Mouse (Mus musculus) T-helper 17 cell (primary cell): ENCODE data around the gene Dlg4.

Experiments used
- in situ Hi-C, 2 experiments: fragments of 300-600 bp; cut with MboI, MseI; formaldehyde crosslinking; loops; 1 replicate in 1 of 2; 2 replicates in 1 of 2; pipeline ENCODE4 v1.15.1; 2025; ENCODE audit warnings: high pct_unique_total_duplicates in 2 of 2

The Dlg4 gene

GRCm38 (mm10) chr11:69995391-69995960, 21.3 kb upstream of the Dlg4 start, which contains the start of gene Phf23:
Phf23 (plus strand) TSS chr11:69995777.
- in situ Hi-C loops = loop anchor here in 1 of 2 experiments (10.0 kb wide), 2 partner anchors 581 to 659 kb away; partner anchors contain the start of genes Eno3, Kdm6b and Pfn1

- in situ Hi-C loops = loop anchor here in 1 of 2 experiments (10.0 kb wide), 2 partner anchors 582 to 658 kb away; partner anchors contain the start of genes Eno3, Kdm6b and Pfn1
Measured at GRCm38 (mm10) chr11:69996161-69997061, 20.3 kb upstream of the Dlg4 start.

DNA sequence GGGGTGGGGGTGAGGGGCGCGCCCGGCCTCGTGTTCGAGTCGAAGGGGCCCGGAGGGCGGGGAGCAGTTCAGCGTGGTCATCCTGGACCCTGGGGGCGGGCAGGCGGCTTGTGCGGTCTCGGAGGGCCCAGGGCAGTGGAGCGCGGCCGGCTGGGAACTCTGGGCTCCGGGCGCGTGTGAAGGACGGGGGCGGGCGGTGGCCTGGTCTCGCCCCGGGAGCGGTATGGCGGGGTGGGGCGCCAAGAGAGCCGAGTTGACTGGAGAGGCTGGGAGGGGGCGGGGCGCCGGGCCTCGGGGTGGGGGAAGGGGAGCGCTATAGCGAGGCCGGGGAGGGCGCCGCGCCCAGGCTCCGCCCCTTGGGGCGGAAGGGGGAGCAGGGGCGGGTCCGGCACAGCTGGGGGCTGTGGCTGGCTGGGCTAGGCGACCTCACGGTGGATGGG, 19.7 kb upstream of the Dlg4 start:
- in situ Hi-C loops = loop anchor here in 1 of 2 experiments (10.0 kb wide), 2 partner anchors 582 to 658 kb away; partner anchors contain the start of genes Eno3, Kdm6b and Pfn1

DNA sequence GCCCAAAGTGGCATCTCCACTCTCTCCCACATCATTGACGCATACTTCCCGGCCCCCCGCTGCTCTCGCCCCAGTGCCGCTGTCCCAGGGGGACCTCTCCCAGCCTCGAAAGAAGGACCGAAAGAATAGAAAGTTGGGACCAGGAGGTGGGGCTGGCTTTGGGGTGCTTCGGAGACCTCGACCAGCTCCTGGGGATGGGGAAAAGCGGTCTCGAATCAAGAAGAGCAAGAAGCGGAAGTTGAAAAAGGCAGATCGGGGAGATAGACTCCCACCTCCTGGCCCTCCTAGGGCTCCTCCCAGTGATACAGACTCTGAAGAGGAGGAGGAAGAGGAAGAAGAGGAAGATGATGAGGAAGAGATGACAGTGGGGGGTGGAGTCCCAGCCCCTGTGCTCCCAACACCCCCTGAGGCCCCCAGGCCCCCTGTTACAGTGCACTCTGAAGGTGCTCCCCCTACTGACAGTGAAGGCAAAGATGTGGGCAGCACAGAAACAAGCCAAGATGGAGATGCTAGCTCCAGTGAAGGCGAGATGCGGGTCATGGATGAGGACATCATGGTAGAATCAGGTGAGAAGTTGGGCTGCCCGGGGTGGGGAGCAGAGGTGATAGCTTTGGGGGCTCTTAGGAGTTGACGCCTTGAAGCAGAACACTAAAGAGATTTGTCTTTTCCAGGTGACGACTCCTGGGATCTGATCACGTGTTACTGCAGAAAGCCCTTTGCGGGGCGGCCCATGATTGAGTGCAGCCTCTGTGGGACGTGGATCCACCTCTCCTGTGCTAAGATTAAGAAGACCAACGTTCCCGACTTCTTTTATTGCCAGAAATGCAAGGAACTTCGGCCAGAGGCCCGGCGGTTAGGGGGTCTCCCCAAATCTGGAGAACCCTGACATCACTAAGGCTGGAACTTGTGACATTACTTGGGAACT, 17.9 kb upstream of the Dlg4 start:
- in situ Hi-C loops = loop anchor here in 1 of 2 experiments (10.0 kb wide), 2 partner anchors 584 to 656 kb away; partner anchors contain the start of genes Eno3, Kdm6b and Pfn1

DNA sequence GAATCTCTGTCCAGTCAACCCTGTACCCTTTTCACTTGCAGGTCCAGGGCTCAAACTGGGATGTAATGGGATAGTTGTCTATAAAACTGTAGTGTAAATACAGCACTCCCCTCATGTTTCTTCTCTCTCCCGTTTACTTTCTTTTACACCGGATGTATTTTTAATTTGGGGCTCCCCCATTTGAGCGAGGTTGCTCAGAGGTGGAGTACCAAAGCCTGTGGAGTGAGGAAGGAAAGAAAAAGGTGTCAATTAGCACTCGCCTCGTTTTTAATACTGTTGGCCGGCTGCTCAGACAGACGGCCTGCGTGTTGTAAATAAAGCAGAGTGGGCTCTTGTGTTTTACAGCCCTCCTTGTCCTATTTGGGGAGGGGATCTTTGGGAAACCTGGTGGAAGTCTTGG, 17.1 kb upstream of the Dlg4 start:
- in situ Hi-C loops = loop anchor here in 1 of 2 experiments (10.0 kb wide), 2 partner anchors 585 to 655 kb away; partner anchors contain the start of genes Eno3, Kdm6b and Pfn1

GRCm38 (mm10) chr11:70000396-70000898, 16.3 kb upstream of the Dlg4 start, which contains the start of gene Dvl2:
Dvl2 (plus strand) TSS chr11:70000595.
- in situ Hi-C loops = no loop called here

GRCm38 (mm10) chr11:70001159-70001558, 15.6 kb upstream of the Dlg4 start:
- in situ Hi-C loops = no loop called here

DNA sequence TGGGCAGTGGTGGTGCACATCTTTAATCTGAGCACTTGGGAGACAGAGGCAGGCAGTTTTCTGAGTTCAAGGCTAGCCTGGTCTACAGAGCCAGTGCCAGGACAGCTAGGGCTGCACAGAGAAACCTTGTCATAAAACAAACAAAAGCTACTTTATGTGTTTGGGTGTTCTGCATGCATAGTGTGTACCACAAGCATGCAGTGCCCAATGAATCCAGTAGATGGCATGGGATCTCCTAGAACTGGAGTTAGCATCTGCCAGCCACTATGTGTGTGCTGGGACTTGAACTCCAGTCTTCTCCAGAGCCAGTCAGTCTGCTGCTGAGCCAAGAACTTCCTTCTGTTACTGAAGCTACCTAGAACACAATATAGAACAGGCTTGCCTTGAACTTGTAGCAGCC, 14.9 kb upstream of the Dlg4 start:
- in situ Hi-C loops = no loop called here

DNA sequence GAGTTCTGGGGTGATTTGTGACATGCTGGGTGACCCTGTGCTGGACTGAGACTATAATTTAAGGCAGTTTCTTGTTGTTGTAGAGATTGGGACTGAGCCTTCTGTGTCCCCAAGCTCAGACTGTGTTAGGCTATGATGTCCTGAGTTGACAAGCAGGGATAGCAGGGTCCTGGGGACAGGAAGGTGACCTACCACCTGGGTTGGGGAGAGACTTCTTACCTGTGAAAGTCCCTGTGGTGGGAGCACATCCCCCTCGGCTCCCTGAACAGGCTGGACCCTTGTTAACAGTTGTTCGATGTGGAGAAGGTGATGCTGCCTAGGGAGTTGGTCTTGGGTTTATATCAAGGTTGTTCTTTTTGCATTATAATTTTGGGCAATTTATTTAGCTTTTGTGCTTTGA, 14.3 kb upstream of the Dlg4 start:
- in situ Hi-C loops = no loop called here

GRCm38 (mm10) chr11:70005521-70005920, 11.2 kb upstream of the Dlg4 start:
- in situ Hi-C loops = no loop called here

- in situ Hi-C loops = loop anchor here in 1 of 2 experiments (10.0 kb wide), 1 partner anchor 905 kb away; no protein-coding TSS in a partner anchor
Measured at GRCm38 (mm10) chr11:70010033-70010432, 6.7 kb upstream of the Dlg4 start.

- in situ Hi-C loops = loop anchor here in 1 of 2 experiments (10.0 kb wide), 1 partner anchor 906 kb away; no protein-coding TSS in a partner anchor
Measured at GRCm38 (mm10) chr11:70010548-70010947, 6.2 kb upstream of the Dlg4 start.

DNA sequence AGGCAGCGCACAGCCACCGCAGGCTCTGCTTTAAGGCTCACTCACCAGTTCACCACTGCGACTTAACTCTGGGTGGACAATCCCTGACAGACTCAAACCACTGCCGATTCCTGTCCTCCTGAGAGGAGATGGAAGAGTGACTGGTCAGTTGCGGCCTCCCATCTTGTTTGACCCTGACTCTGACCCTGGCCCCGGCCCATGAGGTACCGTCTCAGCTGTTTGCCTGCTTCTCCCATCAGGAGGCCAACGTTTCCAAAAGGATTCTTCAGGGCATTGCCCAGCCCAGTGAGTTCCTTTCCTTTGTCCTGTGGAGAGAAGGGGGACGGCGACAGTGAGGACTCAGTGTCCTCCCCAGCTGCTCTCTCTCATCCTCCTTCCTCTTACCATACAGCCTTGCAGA, 5.8 kb upstream of the Dlg4 start:
- in situ Hi-C loops = loop anchor here in 1 of 2 experiments (10.0 kb wide), 1 partner anchor 906 kb away; no protein-coding TSS in a partner anchor

DNA sequence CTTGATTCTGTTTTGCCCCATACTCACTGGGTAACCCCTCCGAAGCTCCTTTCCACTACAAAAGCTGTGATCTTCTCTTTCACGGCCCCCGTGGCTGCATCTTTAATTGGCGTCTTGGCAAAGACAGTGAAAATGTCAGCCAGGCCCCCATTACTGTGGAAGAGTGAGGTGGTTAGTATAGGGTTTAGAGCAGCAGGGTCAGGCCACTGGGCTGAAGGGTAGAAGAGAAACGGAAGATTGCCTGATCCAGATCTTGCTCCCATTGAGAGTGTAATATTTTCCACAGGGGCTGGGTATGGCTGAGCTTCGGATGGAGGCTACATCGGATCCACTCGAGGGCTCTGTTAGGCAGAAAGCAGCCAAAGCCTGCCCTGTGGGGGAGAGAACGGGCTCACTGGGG, 3.8 kb upstream of the Dlg4 start:
- in situ Hi-C loops = loop anchor here in 1 of 2 experiments (10.0 kb wide), 1 partner anchor 908 kb away; no protein-coding TSS in a partner anchor

GRCm38 (mm10) chr11:70013408-70013807, 3.3 kb upstream of the Dlg4 start:
- in situ Hi-C loops = loop anchor here in 1 of 2 experiments (10.0 kb wide), 1 partner anchor 909 kb away; no protein-coding TSS in a partner anchor

DNA sequence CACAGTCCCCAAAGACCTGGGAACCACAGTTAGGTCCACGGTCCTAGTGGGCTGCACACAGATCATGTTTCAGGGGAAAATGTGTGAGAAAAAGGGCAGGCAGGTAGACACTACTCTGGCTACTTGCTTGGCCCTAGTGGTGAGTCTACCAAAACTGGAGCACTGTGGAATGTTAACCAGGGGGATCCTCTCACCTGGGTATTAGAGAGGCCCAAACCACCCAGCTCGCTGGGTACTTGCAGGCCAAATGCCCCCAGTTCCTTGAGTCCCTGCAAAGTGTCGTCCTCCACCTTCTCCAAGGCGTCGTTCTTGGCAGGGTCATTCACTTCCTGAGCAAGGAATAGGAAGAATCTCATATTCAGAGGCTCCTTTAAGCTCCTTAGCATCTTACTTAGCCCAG, 2.7 kb upstream of the Dlg4 start:
- in situ Hi-C loops = loop anchor here in 1 of 2 experiments (10.0 kb wide), 1 partner anchor 909 kb away; no protein-coding TSS in a partner anchor

DNA sequence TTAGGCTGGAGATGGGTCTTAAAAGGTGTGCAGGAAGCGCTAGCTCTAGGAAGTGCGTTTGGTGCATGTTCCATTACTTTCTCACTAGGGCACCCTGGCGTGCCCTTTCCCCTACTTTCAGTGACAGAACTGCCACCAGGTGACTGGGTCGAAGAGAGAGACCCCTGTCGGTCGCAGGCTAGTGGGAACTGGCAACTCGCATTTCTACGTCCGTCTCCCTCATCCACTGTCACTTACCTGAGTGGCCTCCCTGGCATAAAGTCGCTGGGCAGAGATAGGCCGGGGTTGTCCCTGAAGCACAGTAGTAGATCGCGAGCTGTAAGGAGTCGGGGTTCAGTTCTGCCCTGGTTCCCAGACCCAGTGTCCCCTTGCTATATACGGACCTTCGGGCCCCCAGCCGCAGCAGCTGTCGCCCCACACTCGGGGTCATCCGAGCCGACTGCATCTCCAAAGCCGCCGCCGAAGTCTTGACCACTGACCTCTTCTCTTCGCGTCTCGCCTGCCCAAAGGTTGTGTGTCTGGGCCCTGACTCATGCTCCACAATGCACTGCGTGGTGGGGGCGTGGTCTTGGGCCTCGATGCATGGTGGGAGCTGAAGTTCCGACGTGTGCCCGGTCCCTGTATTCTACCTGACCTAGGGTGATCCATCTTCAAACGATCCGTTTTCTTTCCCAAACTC, 1.7 kb upstream of the Dlg4 start, which contains the start of gene Acadvl:
Gene Acadvl, minus strand, starts transcription at position 532 of the 679 bp plus-strand sequence.
- in situ Hi-C loops = loop anchor here in 1 of 2 experiments (10.0 kb wide), 1 partner anchor 910 kb away; no protein-coding TSS in a partner anchor

DNA sequence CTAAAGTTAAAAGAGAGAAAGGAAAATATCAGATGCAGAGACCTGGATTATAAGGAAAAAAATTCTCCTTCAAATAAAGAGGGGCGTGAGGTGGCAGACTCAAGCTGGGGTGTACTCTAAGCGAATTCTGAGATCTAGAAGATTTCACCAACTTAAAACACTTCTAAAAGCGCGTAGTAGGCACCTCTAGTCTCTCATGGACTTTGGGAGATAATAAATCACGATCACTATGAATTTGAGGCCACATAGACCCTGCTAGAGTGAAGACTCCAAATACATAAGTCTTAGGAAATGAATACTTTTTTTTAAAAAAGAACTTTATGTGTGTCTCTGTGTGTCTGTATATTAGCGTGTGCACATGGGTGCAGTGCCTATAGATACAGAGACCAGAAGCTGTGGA, 1.1 kb upstream of the Dlg4 start:
- in situ Hi-C loops = loop anchor here in 1 of 2 experiments (10.0 kb wide), 1 partner anchor 911 kb away; no protein-coding TSS in a partner anchor

DNA sequence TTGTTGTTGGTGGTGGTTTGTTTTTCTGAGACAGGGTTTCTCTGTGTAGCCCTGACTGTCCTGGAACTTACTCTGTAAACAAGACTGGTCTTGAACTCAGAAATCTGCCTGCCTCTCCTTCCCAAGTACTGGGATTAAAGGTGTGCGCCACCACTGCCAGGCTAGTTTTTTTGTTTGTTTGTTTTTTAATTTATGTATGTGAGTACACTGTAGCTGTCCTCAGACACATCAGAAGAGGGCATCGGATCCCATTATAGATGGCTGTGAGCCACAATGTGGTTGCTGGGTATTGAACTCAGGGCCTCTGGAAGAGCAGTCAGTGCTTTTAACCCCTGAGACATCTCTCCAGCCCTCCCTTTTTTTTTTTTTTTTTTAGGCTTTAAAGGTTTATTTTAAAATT, 565 bp upstream of the Dlg4 start:
- in situ Hi-C loops = loop anchor here in 1 of 2 experiments (10.0 kb wide), 1 partner anchor 911 kb away; no protein-coding TSS in a partner anchor
